8 mouse cellular contexts compared by ENCODE assay signal in the genomic region with DNA sequence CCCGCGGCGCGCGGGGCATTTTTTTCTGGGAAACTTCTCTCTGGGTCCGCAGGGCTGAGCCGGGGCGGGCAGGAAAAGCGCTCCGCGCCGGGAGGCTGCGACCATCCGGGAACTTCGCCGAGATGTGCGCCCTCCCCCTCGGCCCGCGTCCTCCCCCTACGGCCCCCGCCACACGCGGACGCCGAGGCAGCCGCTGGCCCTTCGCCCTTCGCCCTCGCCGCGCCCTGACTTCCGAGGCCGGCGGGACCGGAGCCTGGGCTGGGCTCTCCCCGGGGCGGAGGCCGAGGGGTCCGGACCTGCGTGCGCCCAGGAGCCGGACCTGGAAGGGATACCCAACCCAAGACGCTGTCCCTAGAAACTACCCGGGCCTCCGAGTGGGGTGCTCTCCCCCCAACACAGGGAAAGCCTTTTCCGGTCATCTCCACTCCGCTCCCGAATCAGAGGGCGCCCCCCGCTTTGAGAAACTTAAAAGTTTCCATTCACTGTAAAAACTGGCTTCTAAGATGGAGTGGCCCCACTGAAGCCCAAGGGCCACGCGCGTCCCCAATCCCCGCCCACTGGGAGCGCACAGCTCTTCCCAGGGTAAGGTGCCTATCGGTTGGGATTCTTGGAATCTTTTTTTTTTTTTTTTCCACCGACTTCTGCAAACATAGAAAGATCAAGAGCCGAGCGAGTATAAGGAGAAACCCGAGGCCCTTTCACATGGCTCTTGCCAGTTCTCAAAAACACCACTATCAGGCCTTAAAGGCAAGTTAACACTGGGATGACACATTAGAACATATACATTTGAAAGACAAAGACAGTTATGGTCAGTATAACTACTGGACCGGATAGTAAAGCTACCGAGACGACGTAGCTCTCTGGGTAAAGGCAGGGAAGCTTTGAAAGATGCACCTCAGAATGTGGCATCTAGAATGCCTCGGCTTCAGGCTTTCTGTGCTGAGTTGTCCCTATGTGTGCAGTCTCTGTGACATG. TPM values are rescaled to one million over a fixed set of nuclear protein-coding genes. Genes with fewer than 3 reads are reported as not detected.
DNase-seq lines count a peak whose midpoint lies in the region; ATAC-seq and TF ChIP-seq lines count a peak whose summit lies in the region.

TSS of gene Wipf1 (minus strand) at position 379 of the 975 bp plus-strand sequence.

- peak; percentile 79 for ATAC-seq in forebrain, postnatal 0 days
- ATAC-seq in neural tube, embryonic 15.5 days (ENCODE audit: low FRiP score): peak; percentile 76

- DNase-seq in ES-E14 (ENCODE audit: low read depth, low spot score): peak; percentile 33
- peak; percentile 20 to 29 for DNase-seq in cerebellum, adult 18-20 months
- peak; percentile 60 for DNase-seq in forebrain, postnatal 0 days
- peak; percentile 88 to 92 for DNase-seq in heart, postnatal 36 days
- DNase-seq in large intestine, adult 2 months (ENCODE audit: low read depth, low spot score): no peak
- peak; percentile 82 to 84 for DNase-seq in lung, adult 18-20 months
- DNase-seq in thymus, postnatal 0 days (ENCODE audit: low spot score): peak; percentile 28

- H3K27ac ChIP-seq in ES-E14 (ENCODE audit: insufficient read depth, low read depth, low read length, poor library complexity, severe bottlenecking): no peak within 1 kb of the TSS
- H3K27ac ChIP-seq in forebrain, postnatal 0 days (ENCODE audit: low read depth, low read length): no peak within 1 kb of the TSS
- H3K27ac ChIP-seq in neural tube, embryonic 15.5 days (replicated peaks): peak within 1 kb of the TSS; percentile 73

- peak within 1 kb of the TSS; percentile 74 to 92 for H3K4me3 ChIP-seq in ES-E14 (ENCODE audit: insufficient read depth in 1 of 2, low read depth in 1 of 2, low read length in 2 of 2, poor library complexity in 1 of 2, severe bottlenecking in 1 of 2)
- H3K4me3 ChIP-seq in forebrain, postnatal 0 days (ENCODE audit: low read depth, low read length): peak within 1 kb of the TSS; percentile 62
- peak within 1 kb of the TSS; percentile 73 for H3K4me3 ChIP-seq in neural tube, embryonic 15.5 days (replicated peaks)

- TF ChIP-seq CTCF in forebrain, postnatal 0 days (IDR thresholded peaks at IDR 0.05; ENCODE audit: low read depth): no peak

- H3K36me3 ChIP-seq in ES-E14 (ENCODE audit: control insufficient read depth, insufficient read depth, low read length, poor library complexity, severe bottlenecking): no peaks in the 10 kb centered on the region
- no peaks in the 10 kb centered on the region for H3K36me3 ChIP-seq in forebrain, postnatal 0 days (ENCODE audit: insufficient read depth)
- H3K36me3 ChIP-seq in neural tube, embryonic 15.5 days: no peaks in the 10 kb centered on the region

- 4% methylated on average over 62 of the region's 66 CpGs for WGBS in forebrain, postnatal 0 days
- WGBS in large intestine, adult 2 months: 1% methylated on average over 66 of the region's 66 CpGs
- 2% methylated on average over 59 of the region's 66 CpGs for WGBS in neural tube, embryonic 15.5 days

- intact Hi-C loops in heart, postnatal 36 days (cut with DNase I): loop anchor here (2.0 kb wide), 3 partner anchors 19 to 67 kb away; no protein-coding TSS in a partner anchor

- no peaks in the 10 kb centered on the region for H3K4me1 ChIP-seq in ES-E14 (ENCODE audit: control insufficient read depth in 2 of 2, insufficient read depth in 2 of 2, low read length in 2 of 2, poor library complexity in 1 of 2)
- H3K4me1 ChIP-seq in forebrain, postnatal 0 days (ENCODE audit: insufficient read depth): 0 out of 2 replicates have a peak, but pooled peaks cover 7% of the 10 kb centered on the region
- H3K4me1 ChIP-seq in neural tube, embryonic 15.5 days: peaks cover 19% of the 10 kb centered on the region

- H3K9ac ChIP-seq in ES-E14 (ENCODE audit: insufficient read depth, low read depth, low read length, poor library complexity, severe bottlenecking): peak within 1 kb of the TSS; percentile 87
- peak within 1 kb of the TSS; percentile 58 for H3K9ac ChIP-seq in forebrain, postnatal 0 days
- peak within 1 kb of the TSS; percentile 72 for H3K9ac ChIP-seq in neural tube, embryonic 15.5 days (replicated peaks)

- H3K27me3 ChIP-seq in forebrain, postnatal 0 days (ENCODE audit: insufficient read depth, low read length): peaks cover 9% of the 10 kb centered on the region
- H3K27me3 ChIP-seq in neural tube, embryonic 15.5 days (replicated peaks): peaks cover 3% of the 10 kb centered on the region

- in situ Hi-C loops in ES-E14 (cut with MboI; ENCODE audit: low sequenced_read_pairs in 2 of 2, unreplicated experiment in 2 of 2): no loop called here

- H3K9me3 ChIP-seq in ES-E14 (ENCODE audit: control insufficient read depth, insufficient read depth, low read depth, low read length): no peaks in the 10 kb centered on the region
- no peaks in the 10 kb centered on the region for H3K9me3 ChIP-seq in forebrain, postnatal 0 days (ENCODE audit: low read length)
- H3K9me3 ChIP-seq in neural tube, embryonic 15.5 days (replicated peaks): no peaks in the 10 kb centered on the region

- H3K4me2 ChIP-seq in forebrain, postnatal 0 days (ENCODE audit: low read depth): peak within 1 kb of the TSS; percentile 99
- peak within 1 kb of the TSS; percentile 97 for H3K4me2 ChIP-seq in neural tube, embryonic 15.5 days

TF ChIP-seq in ES-E14, 5 proteins besides CTCF, POLR2A, EP300 and RAD21:
- TF ChIP-seq ZNF384 (IDR thresholded peaks at IDR 0.05; ENCODE audit: low read depth, low read length) (peak; percentile 63; the same call in 1 of the 2 replicates), ZC3H11A (IDR thresholded peaks at IDR 0.05; ENCODE audit: borderline replicate concordance, low read depth, low read length) (no peak), CHD2 (IDR thresholded peaks at IDR 0.05; ENCODE audit: low read depth, low read length) (no peak), HCFC1 (IDR thresholded peaks at IDR 0.05; ENCODE audit: borderline replicate concordance, insufficient read depth, low read length) (no peak)

RNA-seq across cellular contexts. Expression of gene Wipf1, which starts in this region (rescaled TPM):
- total RNA-seq in ES-E14 (2012; rRNA removed): 0.95 and 1.2 TPM in 2 replicates
- total RNA-seq in forebrain, postnatal 0 days (2014; rRNA removed): 1.8 and 2.4 TPM in 2 replicates
- polyA plus RNA-seq in forebrain, postnatal 0 days (2015; fragmentation: Nextera tagmentation; extraction: Ambion mirVana): 2.0 and 2.1 TPM in 2 replicates
- total RNA-seq in heart, postnatal 36 days (2021): 10 to 100 TPM; 15.4 to 15.5 TPM
- 10.3 and 12.2 TPM in 2 replicates for polyA plus RNA-seq in large intestine, adult 2 months (2012; rRNA removed)
- 2.4 and 4.8 TPM in 2 replicates for polyA plus RNA-seq in neural tube, embryonic 15.5 days (2015; fragmentation: Nextera tagmentation; extraction: Ambion mirVana)
- 22.2 and 25.1 TPM in 2 replicates for polyA plus RNA-seq in thymus, postnatal 0 days (2015; fragmentation: Nextera tagmentation; extraction: Ambion mirVana)
